Mouse (Mus musculus) lung, postnatal 0 days (tissue): ENCODE measurements around the gene Colgalt2. TPM values are rescaled to one million over a fixed set of nuclear protein-coding genes. Genes with fewer than 3 reads are reported as not detected.

Source experiments
- ATAC-seq: fragments of 200-750 bp; cut with Nextera tagmentation; 2 replicates; pipeline ENCODE4 v1.8.0; 2017; ENCODE audit warnings: moderate library complexity
- DNase-seq: peaks from one replicate; pipeline ENCODE4 v3.0.0-alpha.2; 2016; ENCODE audit warnings: low spot score
- H3K27ac ChIP-seq: fragments of 300-500 bp; sonication (generic); 2 replicates; pipeline ENCODE4 v1.5.1; 2014; ENCODE audit warnings: antibody characterized with exemption, mild to moderate bottlenecking, low read length, mixed read lengths
- H3K27me3 ChIP-seq: fragments of 300-500 bp; sonication (generic); replicated peaks from 2 replicates; pipeline ENCODE4 v1.6.1; 2014; ENCODE audit warnings: low read length, mixed read lengths; ENCODE audit not compliant: insufficient read depth
- H3K36me3 ChIP-seq: fragments of 300-500 bp; sonication (generic); 2 replicates; pipeline ENCODE4 v1.6.1; 2014; ENCODE audit warnings: low read length, mixed read lengths; ENCODE audit not compliant: insufficient read depth
- H3K4me1 ChIP-seq: fragments of 300-500 bp; sonication (generic); 2 replicates; pipeline ENCODE4 v1.6.1; 2014; ENCODE audit warnings: antibody characterized with exemption, low read depth, low read length, mixed read lengths; ENCODE audit not compliant: insufficient read depth
- H3K4me2 ChIP-seq: fragments of 300-500 bp; sonication (generic); replicated peaks from 2 replicates; pipeline ENCODE4 v1.6.1; 2014; ENCODE audit warnings: low read depth, mild to moderate bottlenecking, low read length, moderate library complexity, mixed read lengths
- H3K4me3 ChIP-seq: fragments of 300-500 bp; sonication (generic); 2 replicates; pipeline ENCODE4 v1.5.1; 2014; ENCODE audit warnings: low read depth, low read length
- H3K9ac ChIP-seq: fragments of 300-500 bp; sonication (generic); replicated peaks from 2 replicates; pipeline ENCODE4 v1.6.1; 2014; ENCODE audit warnings: low read depth, mild to moderate bottlenecking
- H3K9me3 ChIP-seq: fragments of 300-500 bp; sonication (generic); 2 replicates; pipeline ENCODE4 v1.6.1; 2016; ENCODE audit warnings: low read length, mixed read lengths
- CTCF ChIP-seq: IDR thresholded peaks from 2 replicates; pipeline ENCODE4 v1.5.1; 2016; ENCODE audit warnings: antibody characterized with exemption, mild to moderate bottlenecking
- EP300 ChIP-seq: IDR thresholded peaks from 2 replicates; pipeline ENCODE4 v1.6.1; 2016; ENCODE audit warnings: antibody characterized with exemption, mild to moderate bottlenecking, control low read depth
- WGBS: fragments of 180-500 bp; shearing (Covaris S2); extraction: QIAGEN DNeasy Blood & Tissue Kit; methylation state at CpG from one replicate; pipeline ENCODE4 v1.1.7; 2014; 5-methylcytosine and 5-hydroxymethylcytosine counted together
- polyA plus RNA-seq: library from polyadenylated mRNA; unstranded; fragments of >200 nt; fragmentation: Nextera tagmentation; extraction: Ambion mirVana; gene quantifications from 2 replicates; pipeline ENCODE4 v1.2.1, GENCODE M21; 2015

Gene Colgalt2
- polyA plus RNA-seq, 1 experiment from 2014 or later: 3.6 TPM

DNA sequence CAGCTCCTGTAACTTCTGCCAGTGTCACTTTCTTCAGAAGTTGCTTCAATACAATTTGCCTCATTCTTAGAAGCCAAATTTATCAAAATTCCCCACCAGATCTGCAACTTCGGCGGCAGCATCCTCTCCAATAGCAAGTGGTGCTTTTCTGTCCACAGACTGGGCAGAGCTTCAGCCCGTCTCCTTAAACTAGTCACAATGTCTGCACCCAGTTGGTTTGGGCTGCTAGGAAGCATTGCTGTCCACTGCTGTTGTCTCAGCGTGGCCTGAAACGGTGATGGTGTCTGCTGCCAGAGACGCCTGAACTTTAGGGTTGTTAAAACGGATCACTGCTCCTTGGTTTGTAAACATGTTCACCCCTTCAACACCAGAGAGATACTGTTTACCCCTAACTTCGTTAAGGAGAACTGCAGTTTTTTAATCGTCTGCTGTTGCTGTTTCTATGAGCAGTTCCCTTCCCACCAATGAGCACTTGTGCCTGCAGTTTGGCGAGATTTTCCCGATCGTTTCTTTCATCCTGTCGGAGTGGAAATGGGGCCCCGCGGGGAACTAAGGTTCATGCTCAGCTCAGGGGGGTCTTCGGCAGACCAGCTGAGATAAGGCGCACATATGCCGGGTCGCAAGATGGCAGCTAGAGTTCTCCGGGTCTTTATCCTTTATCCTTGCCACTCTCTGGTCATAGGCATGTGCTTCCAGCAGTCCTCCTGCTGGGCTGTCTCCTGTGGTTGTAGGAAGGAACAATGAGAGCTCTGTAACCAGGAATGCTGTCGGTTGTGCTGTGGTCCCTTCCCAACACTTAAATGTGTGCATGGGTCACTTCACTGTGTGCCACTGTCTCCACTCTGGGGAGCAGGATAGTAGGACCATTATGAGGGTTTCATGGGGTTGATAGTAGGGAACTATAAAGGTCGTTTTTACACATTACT, 7.7 kb downstream of the Colgalt2 start:
- WGBS: 33% methylated on average over 22 of the region's 22 CpGs
- TF ChIP-seq CTCF (no peak), EP300 (no peak)
- Histone ChIP-seq H3K36me3 (no peaks in the 10 kb centered on the region), H3K4me2 (no peak overlapping the region), H3K4me1 (no peaks in the 10 kb centered on the region), H3K27ac (no peak overlapping the region), H3K27me3 (no peaks in the 10 kb centered on the region; the same call in 1 of the 2 replicates), H3K4me3 (no peak overlapping the region), H3K9ac (no peak overlapping the region), H3K9me3 (no peaks in the 10 kb centered on the region)
- no peak for ATAC-seq
- DNase-seq: no peak

DNA sequence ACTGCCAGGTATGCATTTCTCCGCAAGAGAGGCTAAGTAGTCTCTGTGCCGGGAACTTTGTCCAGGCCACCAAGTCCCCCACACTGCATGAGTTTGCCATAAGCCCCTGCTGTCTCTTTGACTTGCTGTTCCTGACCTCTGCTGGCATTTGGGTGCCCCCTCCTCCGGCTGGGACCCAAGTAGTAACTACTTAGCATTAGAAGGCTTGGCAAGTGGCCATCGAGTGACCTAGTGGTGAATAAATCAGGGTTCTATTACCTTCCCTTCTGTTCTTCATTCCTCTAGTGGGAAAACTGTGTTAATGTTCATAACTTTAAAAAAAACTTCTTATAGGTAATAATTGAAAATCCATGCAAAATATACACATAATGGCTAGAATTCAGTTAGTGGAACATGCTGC, 9.7 kb downstream of the Colgalt2 start:
- Histone ChIP-seq H3K9ac (no peak overlapping the region), H3K36me3 (no peaks in the 10 kb centered on the region), H3K27me3 (no peaks in the 10 kb centered on the region), H3K4me3 (no peak overlapping the region), H3K9me3 (no peaks in the 10 kb centered on the region), H3K27ac (no peak overlapping the region), H3K4me2 (no peak overlapping the region), H3K4me1 (no peaks in the 10 kb centered on the region)
- TF ChIP-seq EP300 (no peak), CTCF (no peak)
- ATAC-seq (no peak), DNase-seq (no peak)
- WGBS: 76% methylated on average over 4 of the region's 4 CpGs

DNA sequence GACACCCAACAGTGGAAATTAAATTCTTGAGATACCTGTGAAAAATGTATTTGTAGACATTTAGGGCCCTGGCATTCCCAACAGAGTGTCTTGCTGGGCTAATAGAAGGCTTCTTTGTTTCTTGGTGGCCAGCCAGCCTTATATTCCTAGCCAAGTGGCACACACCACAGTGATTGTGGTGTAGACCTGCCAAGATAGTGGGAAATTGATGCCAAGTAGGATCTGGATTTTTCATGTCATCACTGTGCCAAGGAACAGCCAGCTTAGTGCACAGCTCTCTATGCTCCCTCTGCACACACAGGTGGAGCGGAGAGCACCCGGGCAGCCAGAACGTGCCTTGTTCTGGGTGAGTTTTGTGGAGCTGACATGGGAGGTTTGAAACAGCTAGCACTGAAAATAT, 11.0 kb downstream of the Colgalt2 start:
- no peak overlapping the region for H3K4me3 ChIP-seq
- no peaks in the 10 kb centered on the region for H3K4me1 ChIP-seq
- TF ChIP-seq CTCF (no peak), EP300 (no peak)
- ATAC-seq: no peak
- WGBS: 85% methylated on average over 3 of the region's 3 CpGs
- no peak overlapping the region for H3K27ac ChIP-seq
- H3K9me3 ChIP-seq: no peaks in the 10 kb centered on the region
- no peak for DNase-seq
- no peaks in the 10 kb centered on the region for H3K27me3 ChIP-seq
- H3K36me3 ChIP-seq: no peaks in the 10 kb centered on the region
- no peak overlapping the region for H3K4me2 ChIP-seq
- no peak overlapping the region for H3K9ac ChIP-seq

DNA sequence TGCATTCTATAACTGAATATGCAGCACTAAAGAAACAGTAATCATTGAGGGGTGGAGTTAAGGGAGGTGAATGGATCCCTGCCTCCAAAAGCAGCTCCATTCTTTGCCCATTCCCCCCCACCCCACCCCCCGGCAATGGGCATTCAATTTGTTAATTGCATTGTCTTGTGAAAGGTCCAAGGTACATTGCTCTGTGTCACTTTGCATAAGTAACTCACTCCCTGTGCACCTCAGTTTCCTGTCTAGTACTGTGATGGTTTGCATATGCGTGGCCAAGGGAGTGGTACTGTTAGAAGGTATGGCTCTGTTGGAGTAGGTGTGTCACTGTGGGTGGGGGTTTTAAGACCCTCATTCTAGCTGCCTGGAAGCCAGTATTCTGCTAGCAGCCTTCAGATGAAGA, 13.5 kb downstream of the Colgalt2 start:
- Histone ChIP-seq H3K9ac (no peak overlapping the region), H3K4me2 (no peak overlapping the region), H3K4me3 (no peak overlapping the region), H3K36me3 (no peaks in the 10 kb centered on the region), H3K27ac (no peak overlapping the region), H3K27me3 (no peaks in the 10 kb centered on the region), H3K4me1 (no peaks in the 10 kb centered on the region), H3K9me3 (no peaks in the 10 kb centered on the region)
- WGBS: 98% methylated on average over 2 of the region's 2 CpGs
- DNase-seq: no peak
- TF ChIP-seq CTCF (no peak), EP300 (no peak)
- ATAC-seq: no peak

DNA sequence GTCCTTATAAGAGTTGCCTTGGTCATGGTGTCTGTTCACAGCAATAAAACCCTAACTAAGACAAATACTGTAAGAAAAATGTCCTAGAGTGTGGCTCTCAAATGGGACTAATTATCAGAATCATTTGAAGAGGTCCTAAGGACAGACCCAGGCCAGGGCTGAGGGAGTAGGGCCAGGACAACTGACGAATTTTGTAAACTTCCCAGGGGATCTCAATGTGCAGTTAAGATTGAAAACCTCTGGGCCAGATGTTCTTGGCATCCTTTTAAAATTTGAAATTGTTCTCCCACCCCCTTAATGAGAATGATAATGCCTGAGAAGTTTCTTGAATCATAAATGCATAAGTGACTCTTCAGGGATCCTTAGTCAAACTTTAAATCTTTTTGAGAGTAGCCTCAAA, 14.3 kb downstream of the Colgalt2 start:
- Histone ChIP-seq H3K27ac (no peak overlapping the region), H3K36me3 (no peaks in the 10 kb centered on the region), H3K4me2 (no peak overlapping the region), H3K27me3 (no peaks in the 10 kb centered on the region), H3K4me3 (no peak overlapping the region), H3K9me3 (no peaks in the 10 kb centered on the region), H3K9ac (no peak overlapping the region), H3K4me1 (no peaks in the 10 kb centered on the region)
- TF ChIP-seq EP300 (no peak), CTCF (no peak)
- ATAC-seq (no peak), DNase-seq (no peak)
- 94% methylated on average over 1 of the region's 1 CpGs for WGBS

DNA sequence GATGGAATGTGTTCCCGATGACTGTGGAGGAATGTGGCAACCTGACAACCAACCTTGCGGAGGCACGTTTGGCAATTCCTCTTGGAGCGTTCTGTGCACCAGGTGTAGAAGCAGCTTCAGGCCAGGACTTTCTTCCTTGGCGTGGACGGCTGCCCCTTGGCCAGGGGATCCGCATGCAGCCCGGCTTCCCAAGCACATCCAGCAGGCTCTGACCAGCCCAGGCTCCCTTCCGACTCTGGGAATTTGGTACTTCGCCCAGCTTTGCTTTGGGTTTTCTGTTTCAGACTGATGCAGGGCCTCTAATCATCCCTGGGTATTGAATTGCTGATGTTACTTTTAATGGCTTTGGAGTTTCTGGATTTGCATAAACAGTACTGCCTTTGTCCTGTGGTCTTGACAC, 14.8 kb downstream of the Colgalt2 start:
- Histone ChIP-seq H3K4me1 (no peaks in the 10 kb centered on the region), H3K36me3 (no peaks in the 10 kb centered on the region), H3K27me3 (no peaks in the 10 kb centered on the region), H3K9ac (no peak overlapping the region), H3K9me3 (no peaks in the 10 kb centered on the region), H3K4me2 (no peak overlapping the region), H3K27ac (no peak overlapping the region), H3K4me3 (no peak overlapping the region)
- WGBS: 77% methylated on average over 10 of the region's 10 CpGs
- ATAC-seq (no peak), DNase-seq (no peak)
- no peak for TF ChIP-seq EP300
- no peak for TF ChIP-seq CTCF
